Mouse (Mus musculus) lung, embryonic 14.5 days (tissue): Measurements from ENCODE around the gene Dclk3. TPM values are rescaled to one million over a fixed set of nuclear protein-coding genes. Genes with fewer than 3 reads are reported as not detected.

ENCODE experiments used
- ATAC-seq: fragments of 200-750 bp; cut with Nextera tagmentation; 2 replicates; pipeline ENCODE4 v1.8.0; 2017; ENCODE audit warnings: mild to moderate bottlenecking, moderate TSS enrichment, moderate library complexity; ENCODE audit not compliant: insufficient read depth
- DNase-seq: peaks from one replicate; pipeline ENCODE4 v3.0.0-alpha.2; 2015
- H3K27ac ChIP-seq: fragments of 300-500 bp; sonication (generic); 2 replicates; pipeline ENCODE4 v1.5.1; 2014; ENCODE audit warnings: low read depth, mild to moderate bottlenecking, moderate library complexity
- H3K27me3 ChIP-seq: fragments of 300-500 bp; sonication (generic); 2 replicates; pipeline ENCODE4 v1.6.1; 2014; ENCODE audit warnings: low read length, control low read depth; ENCODE audit not compliant: insufficient read depth
- H3K36me3 ChIP-seq: fragments of 300-500 bp; sonication (generic); 2 replicates; pipeline ENCODE4 v1.6.1; 2014; ENCODE audit warnings: control low read depth; ENCODE audit not compliant: insufficient read depth
- H3K4me1 ChIP-seq: fragments of 300-500 bp; sonication (generic); 2 replicates; pipeline ENCODE4 v1.6.1; 2014; ENCODE audit warnings: antibody characterized with exemption, control low read depth; ENCODE audit not compliant: insufficient read depth
- H3K4me2 ChIP-seq: fragments of 300-500 bp; sonication (generic); 2 replicates; pipeline ENCODE4 v1.6.1; 2014; ENCODE audit warnings: mild to moderate bottlenecking
- H3K4me3 ChIP-seq: fragments of 300-500 bp; sonication (generic); 2 replicates; pipeline ENCODE4 v1.5.1; 2014; ENCODE audit warnings: low read depth, low read length
- H3K9ac ChIP-seq: fragments of 300-500 bp; sonication (generic); 2 replicates; pipeline ENCODE4 v1.6.1; 2014
- H3K9me3 ChIP-seq: fragments of 300-500 bp; sonication (generic); 2 replicates; pipeline ENCODE4 v1.6.1; 2016; ENCODE audit warnings: low read depth, low read length, control low read depth
- CTCF ChIP-seq: IDR thresholded peaks from 2 replicates; pipeline ENCODE4 v1.5.1; 2016; ENCODE audit warnings: antibody characterized with exemption, low read depth
- WGBS: fragments of 180-500 bp; shearing (Covaris S2); extraction: QIAGEN DNeasy Blood & Tissue Kit; methylation state at CpG from one replicate; pipeline ENCODE4 v1.1.7; 2014; 5-methylcytosine and 5-hydroxymethylcytosine counted together
- polyA plus RNA-seq: library from polyadenylated mRNA; unstranded; fragments of >200 nt; fragmentation: Nextera tagmentation; extraction: Ambion mirVana; gene quantifications from 2 replicates; pipeline ENCODE4 v1.2.1, GENCODE M21; 2014

Dclk3 gene
- polyA plus RNA-seq, 1 experiment from 2014 or later = not detected

DNA sequence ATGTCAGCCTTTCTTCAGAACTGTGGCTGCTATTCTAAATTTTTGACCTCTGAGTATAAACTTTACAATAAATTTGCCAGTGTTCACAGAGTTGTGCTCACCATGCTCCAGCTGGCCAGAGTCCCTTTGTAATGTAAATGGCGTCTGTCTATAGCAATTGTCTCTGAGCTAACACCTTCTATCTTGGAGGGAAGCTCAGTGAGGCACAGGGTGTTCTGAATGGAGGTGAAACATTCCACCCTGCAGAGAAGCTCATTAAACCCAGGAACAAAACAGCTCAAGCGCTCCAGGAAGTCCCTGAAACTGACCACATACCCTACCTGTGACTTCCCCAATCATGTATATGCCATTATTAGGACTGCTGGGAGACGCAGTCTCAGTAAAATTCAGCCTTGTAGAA lies 67.2 kb downstream of the Dclk3 start:
- no peak for DNase-seq
- Histone ChIP-seq H3K27me3 (no peaks in the 10 kb centered on the region), H3K4me3 (no peak overlapping the region), H3K36me3 (no peaks in the 10 kb centered on the region), H3K4me2 (no peak overlapping the region), H3K9ac (no peak overlapping the region), H3K9me3 (peaks cover 6% of the 10 kb centered on the region; the same call in 1 of the 2 replicates), H3K4me1 (no peaks in the 10 kb centered on the region), H3K27ac (no peak overlapping the region)
- TF ChIP-seq CTCF = no peak
- ATAC-seq = no peak
- WGBS = 45% methylated on average over 3 of the region's 3 CpGs

DNA sequence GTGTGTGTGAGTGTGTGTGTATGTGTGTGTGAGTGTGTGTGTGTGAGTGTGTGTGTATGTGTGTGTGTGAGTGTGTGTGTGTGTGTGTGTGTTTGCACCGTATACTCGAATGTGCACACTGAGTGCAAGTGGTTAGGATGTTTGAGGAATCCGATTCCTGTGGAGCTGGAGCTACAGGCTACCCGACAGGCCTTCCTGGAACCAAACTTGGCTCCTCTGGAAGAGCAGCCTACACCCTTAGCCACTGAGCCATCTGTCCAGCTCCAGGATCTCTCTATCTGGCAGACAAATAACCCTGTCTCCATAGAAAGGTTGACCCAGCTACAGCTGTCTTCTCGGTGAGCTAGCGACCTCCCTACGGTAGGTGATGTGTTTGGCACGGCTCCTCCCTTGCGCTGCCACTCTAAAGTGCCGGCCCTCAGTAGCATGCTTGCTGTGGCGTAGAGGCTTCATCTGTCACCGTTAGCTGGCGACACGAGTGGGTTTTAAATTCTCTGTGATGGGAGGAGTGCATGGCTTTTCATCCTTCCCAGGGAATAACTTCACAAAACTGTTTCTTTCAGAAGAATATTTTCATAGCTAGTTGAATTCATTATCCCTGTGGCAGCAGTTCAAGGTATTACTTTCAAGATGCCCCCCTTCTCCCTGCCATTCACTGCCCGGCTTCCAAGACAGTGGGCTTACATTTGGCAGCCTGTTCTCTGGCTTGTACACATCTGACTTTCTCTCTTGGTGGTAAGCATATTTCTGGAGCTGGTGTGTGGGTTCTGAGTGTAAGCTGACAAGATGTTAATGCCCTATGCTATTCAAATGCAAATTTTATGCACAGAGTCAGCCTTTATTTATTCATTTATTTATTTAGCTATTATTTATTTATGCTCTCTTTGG lies 75.9 kb downstream of the Dclk3 start:
- Histone ChIP-seq H3K9ac (no peak overlapping the region), H3K9me3 (no peaks in the 10 kb centered on the region), H3K27me3 (no peaks in the 10 kb centered on the region), H3K36me3 (no peaks in the 10 kb centered on the region), H3K4me3 (no peak overlapping the region), H3K4me1 (no peaks in the 10 kb centered on the region), H3K4me2 (no peak overlapping the region), H3K27ac (no peak overlapping the region)
- no peak for TF ChIP-seq CTCF
- WGBS = 64% methylated on average over 15 of the region's 15 CpGs
- ATAC-seq (no peak), DNase-seq (no peak)

DNA sequence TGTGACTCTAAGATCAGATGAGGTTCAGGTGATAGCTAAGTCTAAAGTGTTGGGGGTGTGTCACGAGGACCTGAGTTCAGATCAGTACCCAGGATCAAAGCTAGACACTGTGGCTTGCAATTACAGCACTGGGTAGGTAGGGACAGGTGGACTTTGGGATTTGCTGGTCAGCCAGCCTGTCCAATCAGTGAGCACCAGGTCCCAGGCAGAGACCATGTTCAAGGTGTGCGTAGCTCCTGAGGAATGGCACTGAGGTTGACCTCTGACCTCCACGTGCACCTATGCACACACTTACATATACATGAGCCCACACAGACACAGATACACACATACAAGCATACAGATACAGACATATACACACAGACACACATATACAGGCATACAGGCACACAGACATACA lies 76.7 kb downstream of the Dclk3 start:
- Histone ChIP-seq H3K27me3 (no peaks in the 10 kb centered on the region), H3K9me3 (no peaks in the 10 kb centered on the region), H3K4me1 (no peaks in the 10 kb centered on the region), H3K27ac (no peak overlapping the region), H3K4me3 (no peak overlapping the region), H3K36me3 (no peaks in the 10 kb centered on the region), H3K9ac (no peak overlapping the region), H3K4me2 (no peak overlapping the region)
- WGBS = 77% methylated on average over 3 of the region's 3 CpGs
- TF ChIP-seq CTCF = no peak
- no peak for ATAC-seq
- DNase-seq = no peak

DNA sequence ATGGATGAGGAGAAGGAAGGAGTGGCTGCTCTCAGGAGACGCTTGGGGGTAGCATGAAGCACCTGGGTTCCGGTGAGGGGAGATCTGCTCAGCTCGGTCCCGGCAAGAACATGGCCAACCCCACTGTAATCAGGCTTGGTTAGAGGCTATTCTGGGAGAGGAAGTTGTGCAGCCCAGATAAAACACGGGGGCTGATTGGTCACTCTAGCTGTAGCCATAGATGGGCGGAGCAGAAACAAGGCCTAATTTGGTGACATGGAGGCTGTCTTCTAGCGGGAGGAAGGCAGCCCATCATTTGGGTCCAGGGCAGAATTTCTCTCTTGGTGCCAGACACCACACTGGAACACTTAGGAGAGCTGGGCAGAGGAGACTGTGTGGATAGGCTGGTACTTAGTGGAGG lies 83.3 kb downstream of the Dclk3 start:
- ATAC-seq (no peak), DNase-seq (no peak)
- H3K36me3 ChIP-seq = no peaks in the 10 kb centered on the region
- H3K27me3 ChIP-seq = no peaks in the 10 kb centered on the region
- H3K9ac ChIP-seq = no peak overlapping the region
- WGBS = 90% methylated on average over 7 of the region's 7 CpGs
- H3K4me2 ChIP-seq = no peak overlapping the region
- no peak overlapping the region for H3K4me3 ChIP-seq
- no peak overlapping the region for H3K27ac ChIP-seq
- TF ChIP-seq CTCF = no peak
- no peaks in the 10 kb centered on the region for H3K9me3 ChIP-seq
- H3K4me1 ChIP-seq = no peaks in the 10 kb centered on the region

DNA sequence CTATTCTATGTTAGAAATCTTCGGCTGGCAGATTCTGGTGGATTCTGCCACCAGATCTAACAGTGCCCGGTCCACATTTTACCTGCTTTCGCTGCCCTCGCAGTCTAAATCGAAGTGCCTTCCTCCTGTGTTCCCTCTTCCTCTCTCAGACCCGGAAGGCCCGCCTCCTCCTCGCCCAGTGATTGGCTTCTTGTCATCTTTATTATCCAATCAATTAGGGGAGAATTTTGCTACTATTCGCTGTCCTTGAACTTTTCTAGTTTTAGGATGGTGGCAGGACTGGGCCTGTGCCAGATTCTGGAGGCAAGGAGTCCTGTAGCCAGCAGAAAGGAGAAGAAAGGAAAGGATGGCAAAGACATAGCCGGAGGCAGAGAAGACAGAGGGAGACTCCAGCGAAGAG lies 84.2 kb downstream of the Dclk3 start:
- Histone ChIP-seq H3K27me3 (no peaks in the 10 kb centered on the region), H3K36me3 (no peaks in the 10 kb centered on the region), H3K9me3 (no peaks in the 10 kb centered on the region), H3K4me2 (no peak overlapping the region), H3K9ac (no peak overlapping the region), H3K4me1 (no peaks in the 10 kb centered on the region), H3K4me3 (no peak overlapping the region), H3K27ac (no peak overlapping the region)
- DNase-seq = no peak
- 89% methylated on average over 11 of the region's 11 CpGs for WGBS
- no peak for TF ChIP-seq CTCF
- no peak for ATAC-seq

DNA sequence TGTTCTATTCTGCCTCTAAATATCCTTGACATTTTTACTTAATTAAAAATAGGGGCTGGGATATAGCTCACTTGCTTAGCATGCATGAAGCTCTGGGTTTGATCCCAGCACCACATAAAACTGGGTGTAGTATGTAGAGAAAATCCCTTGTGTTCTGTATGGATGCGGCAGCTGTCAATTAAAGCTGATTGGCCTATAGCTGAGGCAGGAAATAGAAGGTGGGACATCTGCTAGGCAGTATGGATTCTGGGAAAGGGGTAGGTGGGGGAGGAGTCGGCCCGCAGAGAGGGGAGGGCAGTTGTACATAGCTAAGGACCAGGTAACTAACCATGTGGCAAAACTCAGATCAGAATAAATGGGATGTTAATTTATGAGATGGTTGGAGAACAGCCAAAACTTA lies 85.0 kb downstream of the Dclk3 start:
- H3K9ac ChIP-seq = no peak overlapping the region
- no peak for ATAC-seq
- 93% methylated on average over 3 of the region's 3 CpGs for WGBS
- no peak overlapping the region for H3K27ac ChIP-seq
- DNase-seq = no peak
- H3K4me3 ChIP-seq = no peak overlapping the region
- H3K27me3 ChIP-seq = no peaks in the 10 kb centered on the region
- no peaks in the 10 kb centered on the region for H3K9me3 ChIP-seq
- no peaks in the 10 kb centered on the region for H3K4me1 ChIP-seq
- H3K4me2 ChIP-seq = no peak overlapping the region
- no peaks in the 10 kb centered on the region for H3K36me3 ChIP-seq
- TF ChIP-seq CTCF = no peak

DNA sequence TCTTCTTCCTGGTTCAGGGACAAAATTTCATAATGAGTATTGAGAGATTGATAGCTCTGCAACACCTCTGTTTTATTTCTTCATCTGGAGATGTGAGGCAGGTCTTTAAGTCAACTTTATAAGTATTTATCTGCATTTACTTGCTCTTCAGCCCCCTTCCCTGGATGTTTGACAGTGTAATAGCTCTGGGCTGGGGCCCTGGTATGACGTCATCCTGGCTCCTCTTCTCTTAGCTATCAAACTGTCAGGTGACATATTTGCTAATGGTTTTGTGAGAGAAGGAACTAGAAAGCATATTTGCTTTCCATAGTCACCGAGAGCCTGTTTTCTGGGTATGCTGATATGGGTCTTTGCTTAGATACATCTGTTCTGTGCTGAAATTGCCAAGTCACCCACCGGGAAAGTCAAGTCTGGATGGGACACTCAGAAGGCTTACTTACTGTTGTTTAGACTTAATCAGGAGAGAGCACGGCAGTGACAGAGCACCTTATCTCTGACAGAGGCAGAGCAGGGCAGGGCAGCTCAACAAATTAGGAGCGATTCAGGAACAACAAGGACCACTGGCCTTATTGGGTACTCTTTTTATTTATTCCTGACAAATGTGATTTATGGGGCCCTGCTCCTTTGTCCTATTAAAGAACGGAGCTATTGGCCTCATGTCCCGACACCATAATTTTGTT lies 96.0 kb downstream of the Dclk3 start:
- WGBS = 9% methylated on average over 7 of the region's 7 CpGs
- no peak overlapping the region for H3K27ac ChIP-seq
- H3K9ac ChIP-seq = no peak overlapping the region
- no peak overlapping the region for H3K4me3 ChIP-seq
- DNase-seq (no peak), ATAC-seq (no peak)
- H3K27me3 ChIP-seq = no peaks in the 10 kb centered on the region
- H3K36me3 ChIP-seq = no peaks in the 10 kb centered on the region
- TF ChIP-seq CTCF = no peak
- H3K9me3 ChIP-seq = no peaks in the 10 kb centered on the region
- H3K4me2 ChIP-seq = no peak overlapping the region
- H3K4me1 ChIP-seq = 0 out of 2 replicates have a peak, but pooled peaks cover 3% of the 10 kb centered on the region
